Mouse (Mus musculus) lung, embryonic 14.5 days (tissue): ENCODE results near the gene Elp5. TPM values are rescaled to one million over a fixed set of nuclear protein-coding genes. Genes with fewer than 3 reads are reported as not detected.
"Not testable (repeated sequence)": the region's sequence is repeated elsewhere in the genome, so short reads cannot be mapped to it uniquely, and the experiment has no call there.

ENCODE experiments used
- ATAC-seq: fragments of 200-750 bp; cut with Nextera tagmentation; 2 replicates; pipeline ENCODE4 v1.8.0; 2017; ENCODE audit warnings: mild to moderate bottlenecking, moderate TSS enrichment, moderate library complexity; ENCODE audit not compliant: insufficient read depth
- DNase-seq: peaks from one replicate; pipeline ENCODE4 v3.0.0-alpha.2; 2015
- H3K27ac ChIP-seq: fragments of 300-500 bp; sonication (generic); 2 replicates; pipeline ENCODE4 v1.5.1; 2014; ENCODE audit warnings: low read depth, mild to moderate bottlenecking, moderate library complexity
- H3K27me3 ChIP-seq: fragments of 300-500 bp; sonication (generic); 2 replicates; pipeline ENCODE4 v1.6.1; 2014; ENCODE audit warnings: low read length, control low read depth; ENCODE audit not compliant: insufficient read depth
- H3K36me3 ChIP-seq: fragments of 300-500 bp; sonication (generic); 2 replicates; pipeline ENCODE4 v1.6.1; 2014; ENCODE audit warnings: control low read depth; ENCODE audit not compliant: insufficient read depth
- H3K4me1 ChIP-seq: fragments of 300-500 bp; sonication (generic); 2 replicates; pipeline ENCODE4 v1.6.1; 2014; ENCODE audit warnings: antibody characterized with exemption, control low read depth; ENCODE audit not compliant: insufficient read depth
- H3K4me2 ChIP-seq: fragments of 300-500 bp; sonication (generic); 2 replicates; pipeline ENCODE4 v1.6.1; 2014; ENCODE audit warnings: mild to moderate bottlenecking
- H3K4me3 ChIP-seq: fragments of 300-500 bp; sonication (generic); 2 replicates; pipeline ENCODE4 v1.5.1; 2014; ENCODE audit warnings: low read depth, low read length
- H3K9ac ChIP-seq: fragments of 300-500 bp; sonication (generic); 2 replicates; pipeline ENCODE4 v1.6.1; 2014
- H3K9me3 ChIP-seq: fragments of 300-500 bp; sonication (generic); 2 replicates; pipeline ENCODE4 v1.6.1; 2016; ENCODE audit warnings: low read depth, low read length, control low read depth
- CTCF ChIP-seq: IDR thresholded peaks from 2 replicates; pipeline ENCODE4 v1.5.1; 2016; ENCODE audit warnings: antibody characterized with exemption, low read depth
- WGBS: fragments of 180-500 bp; shearing (Covaris S2); extraction: QIAGEN DNeasy Blood & Tissue Kit; methylation state at CpG from one replicate; pipeline ENCODE4 v1.1.7; 2014; 5-methylcytosine and 5-hydroxymethylcytosine counted together
- polyA plus RNA-seq: library from polyadenylated mRNA; unstranded; fragments of >200 nt; fragmentation: Nextera tagmentation; extraction: Ambion mirVana; gene quantifications from 2 replicates; pipeline ENCODE4 v1.2.1, GENCODE M21; 2014

The Elp5 gene
- polyA plus RNA-seq, 1 experiment from 2014 or later, result 113 TPM

- Histone ChIP-seq H3K27me3 (no peaks in the 10 kb centered on the region), H3K27ac (no peak overlapping the region), H3K36me3 (no peaks in the 10 kb centered on the region), H3K4me1 (no peaks in the 10 kb centered on the region), H3K9me3 (no peaks in the 10 kb centered on the region), H3K4me3 (no peak overlapping the region), H3K9ac (no peak overlapping the region), H3K4me2 (no peak overlapping the region)
- peak; percentile 20; the same call in 1 of the 2 replicates for TF ChIP-seq CTCF
- DNase-seq, result no peak
- WGBS, result 90% methylated on average over 1 of the region's 1 CpGs
- no peak for ATAC-seq
Observed at GRCm38 (mm10) chr11:69956218-69956617, 26.1 kb downstream of the Elp5 start.

- DNase-seq, H3K27me3 ChIP-seq, H3K4me3 ChIP-seq, H3K9ac ChIP-seq, H3K36me3 ChIP-seq, H3K27ac ChIP-seq, H3K4me2 ChIP-seq, H3K9me3 ChIP-seq, ATAC-seq, H3K4me1 ChIP-seq: not testable (repeated sequence)
- 54% methylated on average over 3 of the region's 4 CpGs for WGBS
Observed at GRCm38 (mm10) chr11:69955618-69956017, 26.7 kb downstream of the Elp5 start.

GRCm38 (mm10) chr11:69953267-69953915, 28.9 kb downstream of the Elp5 start:
- no peaks in the 10 kb centered on the region for H3K36me3 ChIP-seq
- WGBS, result 39% methylated on average over 10 of the region's 11 CpGs
- H3K9me3 ChIP-seq, result no peaks in the 10 kb centered on the region
- H3K27ac ChIP-seq, result no peak overlapping the region
- DNase-seq (peak; percentile 45), ATAC-seq (no peak)
- no peak overlapping the region for H3K9ac ChIP-seq
- TF ChIP-seq CTCF, result no peak
- H3K27me3 ChIP-seq, result no peaks in the 10 kb centered on the region
- no peak overlapping the region for H3K4me2 ChIP-seq
- no peaks in the 10 kb centered on the region for H3K4me1 ChIP-seq
- H3K4me3 ChIP-seq, result no peak overlapping the region

GRCm38 (mm10) chr11:69952274-69952673, 30.0 kb downstream of the Elp5 start:
- Histone ChIP-seq H3K36me3 (no peaks in the 10 kb centered on the region), H3K9ac (no peak overlapping the region), H3K4me3 (no peak overlapping the region), H3K9me3 (no peaks in the 10 kb centered on the region), H3K27me3 (no peaks in the 10 kb centered on the region), H3K27ac (no peak overlapping the region), H3K4me2 (no peak overlapping the region), H3K4me1 (no peaks in the 10 kb centered on the region)
- peak; percentile 38 for TF ChIP-seq CTCF
- ATAC-seq (no peak), DNase-seq (no peak)
- WGBS, result 57% methylated on average over 1 of the region's 1 CpGs

- peaks cover 8% of the 10 kb centered on the region; the same call in 1 of the 2 replicates for H3K4me1 ChIP-seq
- WGBS, result 35% methylated on average over 4 of the region's 4 CpGs
- ATAC-seq (no peak), DNase-seq (peak; percentile 52)
- H3K27ac ChIP-seq, result no peak overlapping the region
- H3K4me2 ChIP-seq, result no peak overlapping the region
- no peaks in the 10 kb centered on the region for H3K9me3 ChIP-seq
- no peaks in the 10 kb centered on the region for H3K27me3 ChIP-seq
- TF ChIP-seq CTCF, result peak; percentile 34; the same call in 1 of the 2 replicates
- H3K4me3 ChIP-seq, result no peak overlapping the region
- H3K36me3 ChIP-seq, result no peaks in the 10 kb centered on the region
- no peak overlapping the region for H3K9ac ChIP-seq
Observed at GRCm38 (mm10) chr11:69950807-69951459, 31.4 kb downstream of the Elp5 start.

GRCm38 (mm10) chr11:69948763-69949150, 33.6 kb downstream of the Elp5 start:
- peak; percentile 96 for TF ChIP-seq CTCF
- Histone ChIP-seq H3K4me2 (peak overlapping the region; percentile 69), H3K4me1 (peaks cover 13% of the 10 kb centered on the region; the same call in 1 of the 2 replicates), H3K27ac (peak overlapping the region; percentile 83), H3K4me3 (peak overlapping the region; percentile 52), H3K9ac (peak overlapping the region; percentile 51), H3K27me3 (no peaks in the 10 kb centered on the region), H3K9me3 (no peaks in the 10 kb centered on the region), H3K36me3 (peaks cover 22% of the 10 kb centered on the region; the same call in 1 of the 2 replicates)
- peak; percentile 97 for DNase-seq
- peak; percentile 50 for ATAC-seq
- WGBS, result 0% methylated on average over 14 of the region's 14 CpGs

GRCm38 (mm10) chr11:69948066-69948762, 34.1 kb downstream of the Elp5 start, which contains the start of gene Slc2a4:
Gene Slc2a4 (minus strand): TSS chr11:69948188.
- TF ChIP-seq CTCF, result no peak
- 1% methylated on average over 34 of the region's 34 CpGs for WGBS
- Histone ChIP-seq H3K4me3 (peak within 1 kb of the TSS; percentile 52), H3K27ac (peak within 1 kb of the TSS; percentile 83), H3K27me3 (no peaks in the 10 kb centered on the region), H3K4me2 (peak within 1 kb of the TSS; percentile 69), H3K4me1 (peaks cover 13% of the 10 kb centered on the region; the same call in 1 of the 2 replicates), H3K9me3 (no peaks in the 10 kb centered on the region), H3K36me3 (peaks cover 22% of the 10 kb centered on the region; the same call in 1 of the 2 replicates), H3K9ac (peak within 1 kb of the TSS; percentile 61)
- peak; percentile 92 for ATAC-seq
- DNase-seq, result peak; percentile 98
